Mouse (Mus musculus) frontal cortex, postnatal 25 days (tissue): ENCODE measurements around the gene Smg5.
"Not testable (repeated sequence)": the region's sequence is repeated elsewhere in the genome, so short reads cannot be mapped to it uniquely, and the experiment has no call there.

ENCODE experiments used
- DNase-seq, 2 experiments: peaks; one replicate each; pipeline ENCODE4 v3.0.0; 2022; ENCODE audit warnings: low spot score in 2 of 2

Gene Smg5

DNA sequence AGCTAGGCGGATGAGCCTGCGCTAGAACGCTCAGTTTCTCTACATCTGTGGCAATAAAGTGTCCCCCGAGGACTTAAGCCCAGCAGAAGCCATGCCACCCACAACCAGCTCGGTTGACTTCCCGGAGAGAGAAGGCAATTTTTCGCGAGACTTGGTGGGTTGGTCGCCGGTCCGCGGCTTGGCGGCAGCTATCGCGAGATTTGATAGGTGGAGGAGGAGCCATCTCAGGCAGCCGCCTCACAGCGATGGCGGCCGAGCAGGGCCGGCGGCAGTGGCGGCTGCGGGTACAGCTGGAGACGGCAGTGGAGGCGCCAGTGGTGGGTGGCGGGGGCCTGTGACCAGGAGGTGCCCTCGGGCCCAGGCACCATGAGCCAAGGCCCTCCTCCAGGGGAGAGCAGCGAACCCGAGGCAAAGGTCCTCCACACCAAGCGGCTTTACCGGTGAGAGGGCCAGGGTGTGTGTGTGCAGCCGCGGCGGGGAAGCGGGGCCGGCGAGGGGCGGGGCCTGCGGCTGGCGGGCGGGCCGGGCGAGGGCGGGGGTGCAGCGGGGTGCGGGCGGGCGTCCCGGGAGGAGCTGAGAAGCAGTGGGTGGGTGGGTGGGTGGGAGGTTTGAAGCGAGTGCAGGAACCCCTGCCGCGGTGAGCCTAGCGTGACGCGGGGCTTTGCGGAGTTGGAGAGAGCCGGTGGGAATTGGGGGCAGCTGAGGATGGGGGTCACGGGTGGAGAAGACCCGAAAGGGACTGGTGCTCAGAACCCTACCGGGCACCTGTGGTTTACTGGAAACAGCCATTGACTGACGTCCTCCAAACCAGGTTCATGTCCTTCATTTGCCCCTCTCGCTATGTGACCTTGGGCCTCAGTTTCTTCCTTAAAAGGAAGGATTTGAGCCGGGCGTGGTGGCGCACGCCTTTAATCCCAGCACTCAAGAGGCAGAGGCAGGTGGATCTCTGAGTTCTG is at the start of gene Smg5, which contains the start of gene Tmem79:
Gene Smg5 (plus strand): TSS at position 203 of the 956 bp plus-strand sequence.
Gene Tmem79 (minus strand): TSS at position 91 of the 956 bp plus-strand sequence.
- DNase-seq: peak; percentile 92

DNA sequence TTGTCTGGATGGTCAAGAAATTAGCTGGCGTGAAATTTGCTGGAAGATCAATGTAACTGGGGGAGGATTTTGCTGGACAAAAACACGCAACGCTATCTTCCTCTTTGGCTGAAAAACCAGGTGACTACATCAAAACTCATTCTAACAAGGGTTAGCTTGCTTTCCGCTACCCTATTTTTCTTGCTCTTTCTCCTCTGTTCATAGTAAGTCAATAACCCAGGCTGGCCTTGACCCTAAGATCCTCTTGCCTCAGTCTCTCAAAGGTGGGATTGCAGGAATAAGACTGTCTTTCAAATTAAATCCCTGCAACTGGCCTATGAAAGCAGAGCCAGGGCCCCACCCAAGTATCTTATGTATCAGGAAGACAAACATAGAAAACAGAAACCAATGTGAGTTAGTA is 49.0 kb upstream of the Smg5 start, which contains the start of gene Gm38392:
Gene Gm38392 (minus strand): TSS at position 101 of the 400 bp plus-strand sequence.
- DNase-seq: no peak

DNA sequence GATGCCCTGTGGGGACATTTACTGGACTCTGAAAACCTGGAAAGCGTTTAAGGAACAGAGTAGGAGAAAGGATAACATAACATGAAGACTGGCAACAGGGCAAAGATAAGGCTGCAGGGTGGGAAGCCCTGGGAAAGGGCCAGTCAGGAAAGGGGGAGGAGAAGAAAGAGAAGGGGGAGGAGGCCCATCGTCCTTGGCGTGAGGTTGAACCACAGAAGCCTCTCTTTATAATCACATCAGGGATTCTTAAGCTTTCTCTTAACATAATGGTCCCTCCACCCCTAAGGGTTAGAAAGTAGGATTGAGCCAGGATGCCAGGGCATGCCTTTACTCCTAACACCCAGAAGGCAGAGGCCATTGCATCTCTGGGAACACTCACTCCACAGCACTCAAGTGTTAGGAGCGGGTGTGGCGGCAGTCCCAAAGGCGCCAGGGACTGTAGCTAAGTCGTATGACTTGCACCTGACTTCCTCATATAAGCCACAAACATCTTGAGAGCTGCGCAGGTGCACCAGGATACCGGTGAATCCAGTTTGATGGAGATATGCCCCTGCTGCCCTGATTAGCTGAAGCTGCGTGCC is 47.8 kb upstream of the Smg5 start:
- not testable (repeated sequence) for DNase-seq

DNA sequence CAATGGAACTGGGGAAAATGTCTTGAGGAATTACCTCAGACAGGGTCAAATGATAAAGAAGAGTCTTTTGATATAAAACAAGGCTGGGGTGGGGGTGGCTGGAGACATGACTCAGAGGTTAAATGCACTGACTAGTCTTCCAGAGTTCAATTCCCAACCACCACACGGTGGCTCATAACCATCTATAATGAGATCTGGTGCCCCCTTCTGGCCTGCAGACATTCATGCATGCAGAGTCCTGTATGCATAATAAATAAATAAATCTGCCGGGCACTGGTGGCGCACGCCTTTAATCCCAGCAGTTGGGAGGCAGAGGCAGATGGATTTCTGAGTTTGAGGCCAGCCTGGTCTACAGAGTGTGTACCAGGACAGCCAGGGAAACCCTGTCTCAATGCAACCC is 44.1 kb upstream of the Smg5 start:
- no peak for DNase-seq

DNA sequence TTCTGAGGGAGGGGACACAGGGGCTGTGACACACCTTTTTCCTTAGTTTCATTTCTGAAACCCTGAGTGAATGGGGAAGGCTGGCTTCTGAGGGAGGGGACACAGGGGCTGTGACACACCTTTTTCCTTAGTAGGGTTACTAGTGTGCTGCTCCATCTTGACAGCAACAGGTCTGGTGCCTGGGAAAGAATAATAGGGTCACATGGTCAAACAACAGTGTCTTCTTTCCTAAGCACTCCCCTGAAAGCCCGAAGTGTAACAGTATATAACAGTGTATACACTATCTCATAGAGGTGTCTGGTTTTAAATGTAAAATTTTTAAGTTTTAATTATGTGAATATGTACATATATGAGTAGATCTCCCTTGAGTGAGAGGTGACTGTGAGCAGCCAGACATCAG is 40.8 kb upstream of the Smg5 start:
- not testable (repeated sequence) for DNase-seq

DNA sequence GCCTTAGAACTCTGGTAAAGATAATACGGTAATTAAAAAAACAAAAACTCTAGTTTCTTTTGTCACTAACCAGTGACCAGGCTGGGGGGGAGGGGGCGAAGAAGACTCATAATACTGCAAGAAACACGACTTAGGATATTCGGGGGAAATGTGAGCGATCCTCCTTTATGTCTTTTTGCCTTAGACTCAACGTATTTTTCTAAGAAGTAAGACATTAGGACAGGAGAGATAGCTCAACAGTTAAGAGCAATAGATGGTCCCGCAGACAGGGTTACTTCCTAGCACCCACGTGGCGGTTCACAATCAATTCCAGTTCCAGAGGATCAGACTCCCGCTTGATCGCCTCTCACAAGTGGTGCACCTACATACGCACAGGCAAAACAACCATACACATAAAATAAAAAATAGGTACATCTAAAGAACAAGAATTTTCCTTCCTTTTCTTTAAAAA is 39.9 kb upstream of the Smg5 start:
- no peak for DNase-seq

DNA sequence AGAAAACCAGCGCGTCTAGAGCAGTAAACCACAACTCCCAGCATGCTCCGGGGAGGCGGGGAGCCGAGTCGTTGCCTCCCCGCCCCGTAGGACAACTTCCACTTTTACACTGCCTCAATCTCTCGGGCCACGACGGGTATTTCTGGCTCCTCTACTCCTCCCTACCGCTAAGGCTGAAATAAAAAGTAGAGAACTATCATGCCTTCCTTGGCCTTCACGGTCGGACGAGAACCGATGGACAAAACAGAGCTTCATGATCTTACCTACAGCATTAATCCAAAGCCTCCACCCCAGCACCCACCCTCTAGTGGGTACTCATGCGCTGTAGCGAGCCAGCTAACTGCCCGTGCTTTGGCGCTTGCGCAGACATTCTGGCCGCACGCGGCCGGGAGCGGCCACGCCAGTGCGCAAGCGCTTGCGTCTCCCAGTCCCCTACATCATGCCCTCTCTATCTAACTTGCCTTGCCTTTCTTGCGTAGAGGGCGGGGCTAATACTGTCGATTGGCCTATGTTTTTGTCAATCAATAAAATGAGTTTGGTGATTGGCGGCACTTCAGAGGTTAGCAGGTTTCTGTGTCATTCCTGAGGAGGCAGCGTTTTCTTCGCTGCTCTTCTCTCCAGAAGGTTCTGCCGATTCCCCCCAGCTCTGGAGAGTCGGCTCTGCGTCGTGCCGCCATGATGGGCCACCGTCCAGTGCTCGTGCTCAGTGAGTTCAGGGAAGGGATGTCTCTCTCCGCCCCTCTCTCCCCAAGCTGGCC is 39.3 kb upstream of the Smg5 start, which contains the start of the genes Tsacc and Cct3:
Gene Tsacc (minus strand): TSS at position 439 of the 758 bp plus-strand sequence.
Gene Cct3 (plus strand): TSS at position 556 of the 758 bp plus-strand sequence.
- peak; percentile 82 to 91 for DNase-seq

DNA sequence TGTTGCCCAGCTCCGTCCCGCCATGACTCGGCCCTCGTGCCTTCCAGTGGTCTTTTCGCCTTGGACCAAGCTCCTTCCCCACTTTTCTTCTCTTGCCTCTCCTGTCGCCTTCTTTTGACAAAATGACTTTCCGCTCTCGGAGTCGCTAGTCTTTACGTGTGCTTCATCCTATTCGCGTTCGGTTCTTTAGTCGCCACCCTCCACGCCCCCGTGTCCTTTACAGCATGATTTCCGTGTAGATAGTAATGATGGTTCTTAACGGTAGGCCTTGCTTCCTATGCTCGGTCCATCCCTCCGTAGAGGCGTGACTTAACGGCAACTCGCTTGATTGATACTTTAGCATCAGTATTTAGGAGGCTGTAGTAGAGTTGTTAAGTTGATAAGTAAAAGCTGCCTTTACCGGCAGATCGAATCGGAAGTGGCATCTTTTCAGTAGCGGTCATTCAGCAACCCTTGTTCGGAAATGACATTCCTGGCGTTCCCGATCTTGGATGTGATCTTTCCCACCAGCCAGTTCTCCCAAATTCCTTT is 38.7 kb upstream of the Smg5 start:
- no peak for DNase-seq

DNA sequence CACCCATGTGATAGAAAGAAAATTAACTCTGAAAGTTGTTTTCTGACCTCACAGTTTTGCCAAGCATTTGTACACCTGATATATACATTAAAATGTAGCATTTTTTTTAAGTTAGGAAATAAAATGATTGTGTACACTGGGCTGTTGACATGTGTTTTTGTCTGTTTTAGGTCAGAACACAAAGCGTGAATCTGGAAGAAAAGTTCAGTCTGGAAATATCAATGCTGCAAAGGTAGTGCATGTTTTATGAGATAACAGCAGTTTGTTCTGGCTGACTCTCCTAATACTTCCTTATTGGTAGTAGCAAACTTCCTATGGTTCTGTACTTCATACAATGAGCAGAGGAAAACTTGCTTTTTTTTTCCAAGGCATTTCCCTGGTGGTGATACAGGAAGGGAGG is 36.9 kb upstream of the Smg5 start:
- DNase-seq: no peak

DNA sequence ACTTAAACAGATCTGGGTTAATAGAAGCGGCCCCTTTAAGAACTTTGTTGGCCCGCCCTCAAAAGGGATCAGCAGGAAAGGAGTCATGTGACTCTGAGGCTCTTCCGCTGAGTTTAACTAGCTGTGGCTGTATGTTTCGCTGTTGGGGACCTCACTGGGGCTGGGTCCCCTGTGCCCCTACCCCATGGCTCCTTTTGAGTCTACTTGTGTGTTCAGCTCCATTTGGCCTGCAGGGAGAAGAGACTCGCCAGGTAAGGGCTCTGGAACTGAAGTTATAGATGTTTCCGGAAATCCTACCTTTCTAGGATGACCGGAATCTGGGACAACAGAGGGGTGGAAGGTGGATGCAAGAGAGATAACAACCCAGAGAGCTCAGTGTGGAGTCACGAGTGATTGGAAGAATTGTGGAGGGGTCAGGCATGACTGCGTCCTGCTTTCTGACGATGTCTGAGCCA is 11.1 kb upstream of the Smg5 start, which contains the start of gene Glmp:
Gene Glmp (plus strand): TSS at position 73 of the 455 bp plus-strand sequence.
- peak in 1 of 2 experiments; percentile 30 for DNase-seq

DNA sequence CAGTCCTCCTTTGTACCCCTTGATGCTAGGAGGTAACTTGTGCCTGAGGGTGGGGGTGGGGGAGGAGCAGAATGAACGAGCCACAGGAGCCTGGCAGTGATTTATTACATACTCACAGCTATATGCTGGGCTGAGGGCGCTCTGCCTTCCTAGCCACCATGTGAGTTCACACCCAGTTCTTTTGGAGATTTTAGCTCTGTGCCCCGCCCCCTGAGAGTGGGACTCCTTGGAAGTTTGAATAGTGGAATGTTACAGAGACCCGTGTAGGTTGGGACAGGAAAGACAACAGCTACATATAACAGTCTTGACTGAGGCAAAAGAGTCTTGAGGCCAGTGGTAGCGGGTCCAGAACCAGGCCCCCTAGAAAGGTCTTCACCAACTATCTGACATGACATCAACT is 7.1 kb upstream of the Smg5 start:
- DNase-seq: no peak

DNA sequence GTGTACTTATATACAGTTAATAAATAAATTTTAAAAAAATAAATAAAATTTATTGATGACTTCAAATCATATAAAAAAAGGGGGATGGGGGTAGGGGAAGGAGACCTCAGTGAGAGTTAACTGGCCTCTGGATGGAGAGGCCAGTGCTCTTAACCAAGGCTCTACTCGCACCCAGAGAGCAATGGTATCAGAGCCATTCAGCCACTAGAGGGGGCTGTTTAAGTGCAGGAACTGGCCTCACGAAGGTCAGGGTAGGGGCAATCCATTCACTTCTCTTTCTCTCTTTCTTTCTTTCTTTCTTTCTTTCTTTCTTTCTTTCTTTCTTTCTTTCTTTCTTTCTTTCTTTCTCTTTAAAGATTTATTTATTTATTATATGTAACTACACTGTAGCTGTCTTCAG is 4.8 kb upstream of the Smg5 start:
- DNase-seq: no peak

DNA sequence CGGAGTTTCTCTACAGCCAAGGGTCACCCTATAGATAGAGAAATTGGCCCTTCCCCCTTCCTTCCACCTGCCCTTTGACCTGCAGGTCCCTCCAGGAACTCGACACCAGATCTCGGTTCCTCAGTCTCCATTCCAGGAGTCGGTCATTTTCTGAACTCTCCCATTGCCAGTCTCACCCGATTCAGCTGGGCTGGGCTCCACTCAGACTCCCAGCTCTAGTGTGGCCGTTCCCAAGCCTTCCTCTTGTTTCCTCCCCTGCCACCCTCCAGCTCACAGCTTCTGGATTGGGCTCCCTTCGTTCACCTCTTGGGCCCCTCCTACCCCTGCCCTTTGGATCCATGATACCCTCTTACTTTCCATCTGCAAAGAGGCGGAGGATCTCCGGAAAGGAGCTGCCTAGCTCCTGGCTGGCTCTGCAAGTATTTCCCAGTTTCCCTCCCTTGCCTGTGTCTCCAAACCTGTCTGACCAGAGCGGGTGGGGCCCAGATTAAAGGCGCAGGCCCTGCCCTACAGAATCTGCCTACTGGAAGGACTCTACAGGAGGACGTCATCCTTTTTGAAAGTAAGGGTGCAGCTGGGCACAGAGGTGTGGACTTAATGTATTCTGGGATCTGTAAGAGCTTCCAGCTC is 1.9 kb upstream of the Smg5 start:
- no peak for DNase-seq

DNA sequence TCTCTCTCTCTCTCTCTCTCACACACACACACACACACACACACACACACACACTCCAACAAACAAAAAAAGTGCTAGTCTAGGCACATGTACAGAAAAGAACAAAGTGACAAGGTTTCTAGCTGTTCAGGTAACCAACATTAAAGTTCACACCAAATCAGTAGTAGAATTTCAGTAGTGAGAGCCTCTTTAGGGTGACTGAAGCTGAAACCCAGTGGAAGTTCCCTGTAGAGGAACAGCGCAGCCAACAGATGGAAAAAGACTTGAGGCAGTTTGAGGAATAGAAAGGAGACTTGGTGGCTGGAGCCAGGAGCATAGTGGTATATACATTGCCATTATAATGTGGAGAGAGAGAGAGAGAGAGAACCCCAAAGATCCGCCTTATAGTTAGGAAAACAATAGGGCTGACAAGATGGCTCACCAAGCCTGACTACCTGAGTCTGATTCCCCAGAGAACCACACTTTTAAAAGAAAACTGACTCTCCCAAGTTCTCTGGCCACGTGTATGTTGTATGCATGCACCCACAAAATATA is 1.1 kb upstream of the Smg5 start:
- no peak for DNase-seq

DNA sequence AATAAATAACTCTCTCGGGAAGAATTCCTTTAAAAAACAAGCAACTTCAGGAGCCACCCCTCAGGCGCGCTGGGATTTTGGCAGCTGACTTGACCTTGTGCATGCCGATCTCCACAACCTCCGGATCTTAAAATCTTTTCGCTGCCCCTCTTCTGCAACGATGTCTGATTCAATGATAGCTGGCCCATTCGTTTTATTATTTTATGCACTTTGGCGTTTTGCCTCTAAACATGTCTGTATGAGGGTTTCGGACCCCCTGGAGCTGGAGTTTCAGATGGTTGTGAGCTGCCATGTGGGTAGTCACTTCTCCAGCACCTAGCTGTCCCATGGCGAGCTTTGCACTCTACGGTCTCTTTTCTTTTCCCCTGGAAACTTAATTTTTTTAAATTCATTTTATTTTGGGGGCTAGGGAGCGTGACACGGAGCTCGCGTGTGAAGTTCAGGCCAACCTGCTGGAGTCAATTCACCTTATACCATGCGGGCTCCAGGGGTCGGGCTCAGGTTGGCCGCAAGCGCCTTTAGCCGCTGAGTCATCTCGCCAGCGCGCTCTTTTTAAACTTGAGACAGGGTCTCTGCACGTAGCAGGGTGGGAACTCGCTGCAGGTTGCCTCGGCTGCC is 515 bp upstream of the Smg5 start:
- DNase-seq: no peak

DNA sequence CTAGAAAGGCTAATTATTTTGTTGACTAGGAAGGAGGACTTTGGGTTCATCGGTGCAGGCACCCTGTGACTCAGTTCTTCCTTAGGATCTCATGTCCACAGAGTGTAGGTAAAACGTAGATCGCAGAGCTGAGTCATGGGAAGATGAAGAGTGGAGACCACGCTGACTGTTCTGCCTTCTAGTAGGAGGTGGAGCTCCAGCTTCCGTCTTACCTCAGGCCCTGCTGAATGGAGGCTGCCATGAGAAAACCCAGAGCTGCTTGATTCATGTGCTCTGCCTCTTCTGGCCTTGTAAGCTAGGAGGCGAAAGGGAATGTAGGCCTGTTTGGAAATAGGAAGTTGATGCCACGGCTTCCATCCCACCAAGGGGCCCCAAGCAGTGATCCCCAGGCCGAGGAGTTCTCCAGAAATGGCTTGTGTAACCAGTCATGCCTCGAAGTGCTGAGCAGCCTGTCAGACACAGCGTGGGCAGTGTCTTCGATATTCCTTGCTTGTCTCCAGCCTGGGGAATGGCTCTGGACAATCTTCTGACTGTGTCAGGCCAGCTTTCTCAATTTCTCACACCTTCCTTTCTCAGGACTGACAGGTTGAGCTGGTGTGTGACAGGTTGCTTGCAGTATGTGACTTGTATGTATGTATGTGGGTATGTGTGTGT is 1.4 kb downstream of the Smg5 start:
- DNase-seq: no peak

DNA sequence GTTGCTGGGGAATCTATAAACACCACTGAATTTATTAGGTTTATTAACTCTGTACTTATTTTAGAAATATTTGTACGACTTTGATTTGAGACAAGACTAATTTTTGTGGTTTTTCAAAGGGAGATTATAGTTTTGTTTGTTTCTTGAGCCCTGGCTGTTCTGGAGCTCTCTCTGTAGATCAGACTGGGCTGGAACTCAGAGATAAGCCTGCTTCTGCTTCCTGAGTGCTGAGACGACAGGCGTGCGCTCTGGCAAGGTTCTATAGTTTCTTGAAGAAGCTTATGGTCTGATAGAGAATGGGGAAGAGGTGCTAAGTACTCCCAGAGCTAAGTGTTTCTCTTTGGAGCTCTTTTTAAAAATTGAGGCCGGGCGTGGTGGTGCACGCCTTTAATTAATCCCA is 2.3 kb downstream of the Smg5 start:
- no peak for DNase-seq

DNA sequence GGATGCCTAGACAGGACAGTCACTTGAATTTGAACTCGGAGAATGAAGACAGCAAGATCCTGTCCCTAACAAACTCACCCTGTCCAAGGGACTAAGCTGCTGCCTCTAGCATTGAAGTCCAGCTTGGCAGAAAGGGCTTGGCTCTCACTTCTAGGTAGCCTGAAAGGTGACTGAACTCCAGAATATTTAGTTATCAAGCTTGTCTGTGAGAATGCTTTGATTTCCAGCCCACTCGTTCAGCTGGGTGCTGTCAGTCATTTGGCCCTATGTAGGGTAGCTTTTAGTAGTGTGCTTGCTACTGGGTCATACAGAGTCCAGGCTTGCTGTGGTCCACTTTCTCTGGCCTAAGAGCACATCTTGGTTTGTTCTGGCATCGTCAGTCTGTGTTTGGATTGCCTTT is 2.9 kb downstream of the Smg5 start:
- DNase-seq: no peak

DNA sequence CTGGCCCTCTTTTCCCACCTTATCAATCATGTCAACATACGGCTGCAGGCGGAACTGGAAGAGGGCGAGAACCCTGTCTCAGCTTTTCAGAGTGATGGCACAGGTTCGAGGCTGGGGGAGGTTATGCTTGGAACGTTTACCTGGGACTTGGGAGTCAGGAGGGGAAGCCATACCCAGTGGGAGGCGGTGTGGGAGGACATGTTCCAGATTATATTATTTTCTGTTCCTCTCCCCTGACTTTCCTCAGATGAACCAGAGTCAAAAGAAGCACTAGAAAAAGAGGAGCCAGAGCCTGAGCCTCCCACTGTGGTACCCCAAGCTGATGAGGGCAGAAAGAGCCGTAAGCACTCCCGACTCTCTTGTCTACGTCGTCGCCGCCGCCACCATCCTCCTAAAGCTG is 14.7 kb downstream of the Smg5 start:
- DNase-seq: no peak

DNA sequence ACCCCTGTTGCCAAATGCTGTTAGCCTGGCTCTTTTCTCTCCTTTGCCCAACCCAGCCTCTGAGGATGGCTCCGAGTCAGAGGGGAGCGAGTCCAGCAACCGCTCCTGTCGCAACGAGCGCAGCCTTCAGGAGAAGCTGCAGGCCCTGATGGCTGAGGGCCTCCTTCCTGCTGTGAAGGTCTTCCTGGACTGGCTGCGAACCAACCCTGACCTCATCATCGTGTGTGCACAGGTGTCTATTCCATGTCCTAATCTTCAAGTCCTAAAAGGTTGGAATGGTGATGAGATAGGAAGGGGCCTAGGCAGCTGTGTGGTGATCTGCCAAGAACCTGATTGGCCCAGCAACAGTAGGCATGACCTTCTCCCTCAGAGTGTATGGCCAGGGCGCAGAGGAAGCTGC is 16.8 kb downstream of the Smg5 start:
- DNase-seq: no peak
